Mouse (Mus musculus) stomach, embryonic 14.5 days (tissue): ENCODE results near the gene Tmem201. TPM values are rescaled to one million over a fixed set of nuclear protein-coding genes. Genes with fewer than 3 reads are reported as not detected.
A peak's percentile ranks its signal among the peaks of the same experiment; 100 is the strongest.

Source experiments
- ATAC-seq: fragments of 200-750 bp; cut with Nextera tagmentation; 2 replicates; pipeline ENCODE4 v1.8.0; 2017; ENCODE audit warnings: low read depth, moderate TSS enrichment; ENCODE audit not compliant: insufficient number of reproducible peaks, insufficient read depth, low FRiP score
- H3K27ac ChIP-seq: fragments of 300-500 bp; sonication (generic); 2 replicates; pipeline ENCODE4 v1.5.1; 2014; ENCODE audit warnings: mild to moderate bottlenecking, low read length, moderate library complexity, mixed read lengths
- H3K27me3 ChIP-seq: fragments of 300-500 bp; sonication (generic); 2 replicates; pipeline ENCODE4 v1.6.1; 2014; ENCODE audit warnings: low read length, control low read depth, mixed read lengths; ENCODE audit not compliant: control insufficient read depth, insufficient read depth
- H3K36me3 ChIP-seq: fragments of 300-500 bp; sonication (generic); 2 replicates; pipeline ENCODE4 v1.6.1; 2014; ENCODE audit warnings: mild to moderate bottlenecking, control low read depth, low read length, moderate library complexity, mixed read lengths; ENCODE audit not compliant: control insufficient read depth, insufficient read depth
- H3K4me1 ChIP-seq: fragments of 300-500 bp; sonication (generic); 2 replicates; pipeline ENCODE4 v1.6.1; 2014; ENCODE audit warnings: low read length, control low read depth, mixed read lengths; ENCODE audit not compliant: control insufficient read depth, insufficient read depth
- H3K4me2 ChIP-seq: fragments of 300-500 bp; sonication (generic); replicated peaks from 2 replicates; pipeline ENCODE4 v1.6.1; 2014; ENCODE audit warnings: low read depth, low read length, control low read depth
- H3K4me3 ChIP-seq: fragments of 300-500 bp; sonication (generic); 2 replicates; pipeline ENCODE4 v1.5.1; 2014; ENCODE audit warnings: low read depth, low read length, control low read depth
- H3K9ac ChIP-seq: fragments of 300-500 bp; sonication (generic); replicated peaks from 2 replicates; pipeline ENCODE4 v1.6.1; 2014; ENCODE audit warnings: low read depth, mild to moderate bottlenecking, control low read depth, low read length, moderate library complexity, mixed read lengths
- H3K9me3 ChIP-seq: fragments of 300-500 bp; sonication (generic); 2 replicates; pipeline ENCODE4 v1.6.1; 2016; ENCODE audit warnings: low read depth, low read length, control low read depth; ENCODE audit not compliant: control insufficient read depth
- WGBS: fragments of 180-500 bp; shearing (Covaris S2); extraction: QIAGEN DNeasy Blood & Tissue Kit; methylation state at CpG from one replicate; pipeline ENCODE4 v1.1.7; 2014; 5-methylcytosine and 5-hydroxymethylcytosine counted together
- polyA plus RNA-seq: library from polyadenylated mRNA; unstranded; fragments of >200 nt; fragmentation: Nextera tagmentation; extraction: Ambion mirVana; gene quantifications from 2 replicates; pipeline ENCODE4 v1.2.1, GENCODE M21; 2014

Gene Tmem201
- polyA plus RNA-seq: 19.7 and 21.8 TPM in 2 replicates

DNA sequence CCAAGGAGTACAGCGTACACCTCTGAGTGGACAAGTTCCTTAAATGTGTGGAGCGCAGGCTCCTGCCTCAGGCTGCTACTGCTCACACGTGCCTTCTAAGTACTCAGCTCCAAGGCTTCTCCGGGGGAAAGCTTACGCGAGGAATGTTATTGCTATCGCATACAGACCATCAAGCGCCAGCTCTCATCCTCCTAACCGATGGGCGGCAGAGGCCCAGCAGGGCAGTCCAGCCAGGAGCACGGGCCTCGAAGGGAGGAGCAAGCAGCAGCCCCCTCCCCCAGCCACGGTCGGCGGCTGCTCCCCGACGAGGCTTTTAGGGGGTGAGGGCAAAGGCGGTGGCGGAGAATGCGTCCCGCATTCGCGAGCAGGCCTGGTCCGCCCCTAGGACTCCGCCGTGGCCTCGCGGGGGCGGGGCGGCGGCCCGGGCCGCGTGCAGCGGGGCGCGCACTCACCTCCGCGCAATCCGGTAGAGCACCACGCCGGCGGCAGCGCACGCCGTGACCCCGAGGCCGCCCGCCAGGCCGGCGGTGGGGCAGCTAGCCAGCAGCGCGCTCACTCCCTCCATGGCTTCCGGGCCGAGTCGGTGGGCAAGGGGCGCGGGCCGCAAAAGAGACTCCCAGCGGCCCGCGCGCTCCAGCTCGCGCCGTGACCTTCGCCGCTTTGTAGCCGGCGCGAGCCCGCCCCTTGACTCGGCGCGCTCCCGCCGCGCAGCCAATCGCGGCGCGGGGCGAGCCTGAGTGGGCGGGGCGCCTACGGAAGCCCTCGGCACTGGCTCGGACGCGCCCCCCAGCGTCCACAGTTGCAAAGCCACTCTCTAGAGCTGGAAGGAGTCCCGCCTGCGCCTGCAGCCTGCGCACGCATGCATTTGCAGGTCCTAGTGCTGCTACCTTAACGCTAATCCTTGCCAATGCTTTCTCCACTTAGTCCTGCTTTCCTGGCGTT lies at the start of gene Tmem201:
Tmem201 (minus strand) TSS at position 662 of the 942 bp plus-strand sequence.
- H3K27ac ChIP-seq: peak within 1 kb of the TSS; percentile 83
- peaks cover 36% of the 10 kb centered on the region for H3K4me1 ChIP-seq
- peak within 1 kb of the TSS; percentile 86 for H3K9ac ChIP-seq
- peak within 1 kb of the TSS; percentile 87 for H3K4me3 ChIP-seq
- H3K9me3 ChIP-seq: no peaks in the 10 kb centered on the region
- peaks cover 5% of the 10 kb centered on the region for H3K36me3 ChIP-seq
- ATAC-seq: peak; percentile 89
- H3K27me3 ChIP-seq: no peaks in the 10 kb centered on the region
- peak within 1 kb of the TSS; percentile 100 for H3K4me2 ChIP-seq
- WGBS: under 1% methylated on average over 86 of the region's 97 CpGs

DNA sequence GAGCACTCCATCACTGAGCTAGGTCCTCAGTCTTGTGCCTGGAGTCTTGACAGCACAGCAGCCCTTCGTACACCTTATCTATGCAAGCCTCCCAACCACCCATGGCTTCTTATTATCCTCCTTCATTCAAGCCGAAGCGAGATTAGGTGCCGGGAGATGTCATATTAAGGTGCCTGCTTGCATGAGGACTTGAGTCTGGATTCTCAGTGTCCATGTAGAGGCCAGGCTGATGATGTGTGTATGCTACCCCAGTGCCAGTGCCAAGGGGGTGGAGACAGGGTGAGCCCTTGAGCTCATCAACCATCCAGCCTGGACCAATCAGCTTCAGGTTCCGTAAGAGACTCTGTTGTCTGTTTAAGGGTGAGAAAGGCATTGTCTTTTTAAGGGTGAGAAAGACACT lies 47.1 kb upstream of the Tmem201 start:
- H3K4me1 ChIP-seq: peaks cover 13% of the 10 kb centered on the region
- H3K36me3 ChIP-seq: no peaks in the 10 kb centered on the region
- H3K27me3 ChIP-seq: no peaks in the 10 kb centered on the region
- H3K9ac ChIP-seq: no peak overlapping the region
- no peak overlapping the region for H3K27ac ChIP-seq
- no peaks in the 10 kb centered on the region for H3K9me3 ChIP-seq
- ATAC-seq: no peak
- 86% methylated on average over 5 of the region's 5 CpGs for WGBS
- H3K4me2 ChIP-seq: no peak overlapping the region
- H3K4me3 ChIP-seq: no peak overlapping the region

DNA sequence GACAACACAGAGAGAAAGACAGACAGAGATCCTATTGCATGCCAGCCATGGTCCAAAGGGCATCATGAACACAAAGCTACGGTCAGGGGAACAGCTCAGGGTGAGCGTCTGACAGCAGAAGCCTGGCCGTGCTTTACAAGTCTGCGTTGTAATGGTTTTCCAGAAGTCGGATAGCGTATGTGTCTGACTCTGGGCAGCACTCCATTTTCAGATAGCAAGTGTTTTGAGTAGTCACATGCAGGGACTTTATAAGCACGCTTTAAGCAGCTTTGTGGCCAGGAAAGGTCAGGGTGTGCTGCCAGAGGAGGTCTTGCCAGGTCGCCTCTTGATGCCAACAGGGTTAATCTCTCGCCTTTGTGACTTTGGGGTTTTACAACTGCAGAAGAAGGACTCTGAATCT lies 46.5 kb upstream of the Tmem201 start:
- Histone ChIP-seq H3K9ac (no peak overlapping the region), H3K9me3 (no peaks in the 10 kb centered on the region), H3K27me3 (no peaks in the 10 kb centered on the region), H3K4me1 (peaks cover 8% of the 10 kb centered on the region; the same call in 1 of the 2 replicates), H3K4me3 (no peak overlapping the region), H3K27ac (no peak overlapping the region), H3K4me2 (no peak overlapping the region), H3K36me3 (no peaks in the 10 kb centered on the region)
- 86% methylated on average over 9 of the region's 9 CpGs for WGBS
- no peak for ATAC-seq

DNA sequence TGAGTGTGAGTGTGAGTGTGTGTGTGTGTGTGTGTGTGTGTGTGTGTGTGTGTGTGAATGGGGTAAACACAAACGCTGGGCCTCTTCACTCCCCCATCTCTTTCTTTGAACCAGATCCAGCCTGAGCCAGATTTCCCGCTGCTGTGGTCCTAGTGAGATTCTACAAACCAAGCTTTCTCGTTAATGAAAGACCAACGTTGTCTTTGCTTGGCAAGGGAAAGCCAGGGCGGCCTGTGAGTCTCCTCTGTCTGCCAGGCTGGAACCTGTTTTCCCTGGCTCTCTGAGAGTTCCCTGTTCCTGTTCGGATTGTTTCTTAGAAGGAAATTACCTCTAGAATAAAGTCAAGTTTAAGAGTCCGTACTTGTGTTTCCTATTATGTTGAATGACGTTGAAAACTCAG lies 45.1 kb upstream of the Tmem201 start:
- H3K36me3 ChIP-seq: no peaks in the 10 kb centered on the region
- H3K9ac ChIP-seq: no peak overlapping the region
- H3K9me3 ChIP-seq: no peaks in the 10 kb centered on the region
- no peak overlapping the region for H3K4me2 ChIP-seq
- H3K27me3 ChIP-seq: no peaks in the 10 kb centered on the region
- peaks cover 8% of the 10 kb centered on the region; the same call in 1 of the 2 replicates for H3K4me1 ChIP-seq
- H3K4me3 ChIP-seq: no peak overlapping the region
- 66% methylated on average over 8 of the region's 8 CpGs for WGBS
- no peak for ATAC-seq
- peak overlapping the region; percentile 58; the same call in 1 of the 2 replicates for H3K27ac ChIP-seq

DNA sequence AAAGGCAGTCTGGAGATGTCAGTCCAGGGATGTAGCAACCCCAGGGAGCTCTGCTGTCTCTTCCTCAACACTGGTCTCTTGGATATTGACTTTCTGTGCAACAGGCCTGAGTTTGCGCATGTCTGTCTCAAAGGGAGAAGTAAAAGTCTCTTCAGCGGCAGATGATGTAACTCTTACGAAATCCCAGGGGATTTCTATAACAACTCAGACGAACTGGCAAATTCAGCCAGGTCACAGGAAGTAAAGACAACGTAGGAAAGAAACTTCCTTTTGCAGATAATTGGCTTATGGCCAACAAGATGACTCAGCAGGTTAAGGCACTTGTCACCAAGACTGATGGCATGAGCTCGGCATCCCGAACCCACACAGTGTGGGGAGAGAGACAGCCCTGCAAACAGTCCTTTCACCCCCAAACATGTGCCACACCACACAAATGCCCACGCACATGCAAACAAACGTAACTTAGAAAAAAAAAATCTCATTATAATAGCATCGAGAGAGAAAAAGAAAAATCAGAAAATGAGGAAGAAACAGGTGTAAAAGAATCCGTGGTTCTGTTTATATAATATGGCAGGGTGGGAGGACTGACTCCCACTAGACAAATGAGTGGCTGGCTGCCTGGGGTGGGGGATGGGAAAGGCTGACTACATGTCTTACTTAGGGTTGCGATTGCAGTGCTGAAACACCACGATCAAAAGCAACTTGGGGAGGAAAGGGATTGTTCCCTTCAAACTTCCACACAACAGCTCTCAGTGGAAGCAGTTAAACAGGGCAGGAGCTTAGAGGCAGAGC lies 42.9 kb upstream of the Tmem201 start:
- Histone ChIP-seq H3K9me3 (no peaks in the 10 kb centered on the region), H3K4me3 (no peak overlapping the region), H3K27me3 (no peaks in the 10 kb centered on the region), H3K4me2 (no peak overlapping the region), H3K4me1 (peaks cover 13% of the 10 kb centered on the region), H3K9ac (no peak overlapping the region), H3K36me3 (no peaks in the 10 kb centered on the region), H3K27ac (peak overlapping the region; percentile 11; the same call in 1 of the 2 replicates)
- no peak for ATAC-seq
- WGBS: 36% methylated on average over 13 of the region's 13 CpGs

DNA sequence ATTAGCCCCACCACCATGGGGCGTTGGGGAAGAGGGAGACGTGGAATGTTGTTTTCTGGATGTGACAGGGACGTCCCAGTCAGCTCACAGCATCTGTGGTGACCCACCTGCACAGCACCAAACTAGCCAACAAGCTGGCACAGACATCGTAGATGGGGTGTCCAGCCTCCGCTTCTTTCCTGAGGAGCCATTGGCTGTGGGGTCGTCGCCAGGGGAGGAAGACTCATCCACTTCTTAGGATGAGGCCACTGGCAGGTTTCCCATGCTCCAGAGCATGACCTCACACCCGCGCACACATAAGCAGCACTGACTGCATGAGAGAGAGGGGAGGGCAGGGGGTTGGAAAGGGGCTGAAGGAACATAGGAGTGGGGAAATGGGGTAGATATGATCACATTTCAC lies 42.1 kb upstream of the Tmem201 start:
- H3K4me3 ChIP-seq: no peak overlapping the region
- H3K27ac ChIP-seq: no peak overlapping the region
- ATAC-seq: no peak
- no peaks in the 10 kb centered on the region for H3K27me3 ChIP-seq
- no peaks in the 10 kb centered on the region for H3K36me3 ChIP-seq
- peaks cover 13% of the 10 kb centered on the region for H3K4me1 ChIP-seq
- 75% methylated on average over 9 of the region's 9 CpGs for WGBS
- no peaks in the 10 kb centered on the region for H3K9me3 ChIP-seq
- no peak overlapping the region for H3K9ac ChIP-seq
- no peak overlapping the region for H3K4me2 ChIP-seq

DNA sequence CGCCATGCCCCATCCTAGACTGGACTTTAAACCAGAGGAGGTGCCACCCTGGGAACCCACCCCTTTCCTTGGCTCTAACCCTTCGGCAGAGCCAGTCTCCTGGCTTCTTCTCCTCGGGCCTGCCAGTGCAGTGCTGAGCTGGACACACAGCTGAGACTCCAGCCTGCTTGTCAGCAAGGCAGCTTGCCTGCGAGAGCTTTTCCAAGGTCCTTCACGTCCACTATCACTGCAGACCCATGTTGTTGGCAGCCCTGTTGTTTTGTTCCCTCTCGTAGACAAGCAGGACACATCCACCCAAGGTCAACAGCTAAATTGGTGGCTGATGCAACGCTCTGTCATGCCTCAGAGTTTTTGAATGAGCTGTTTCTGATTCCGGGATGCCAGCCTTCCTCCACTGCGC lies 39.3 kb upstream of the Tmem201 start:
- ATAC-seq: no peak
- Histone ChIP-seq H3K9me3 (no peaks in the 10 kb centered on the region), H3K9ac (no peak overlapping the region), H3K27ac (no peak overlapping the region), H3K27me3 (no peaks in the 10 kb centered on the region), H3K4me3 (no peak overlapping the region), H3K4me1 (peaks cover 21% of the 10 kb centered on the region), H3K36me3 (no peaks in the 10 kb centered on the region), H3K4me2 (no peak overlapping the region)
- 77% methylated on average over 9 of the region's 9 CpGs for WGBS

DNA sequence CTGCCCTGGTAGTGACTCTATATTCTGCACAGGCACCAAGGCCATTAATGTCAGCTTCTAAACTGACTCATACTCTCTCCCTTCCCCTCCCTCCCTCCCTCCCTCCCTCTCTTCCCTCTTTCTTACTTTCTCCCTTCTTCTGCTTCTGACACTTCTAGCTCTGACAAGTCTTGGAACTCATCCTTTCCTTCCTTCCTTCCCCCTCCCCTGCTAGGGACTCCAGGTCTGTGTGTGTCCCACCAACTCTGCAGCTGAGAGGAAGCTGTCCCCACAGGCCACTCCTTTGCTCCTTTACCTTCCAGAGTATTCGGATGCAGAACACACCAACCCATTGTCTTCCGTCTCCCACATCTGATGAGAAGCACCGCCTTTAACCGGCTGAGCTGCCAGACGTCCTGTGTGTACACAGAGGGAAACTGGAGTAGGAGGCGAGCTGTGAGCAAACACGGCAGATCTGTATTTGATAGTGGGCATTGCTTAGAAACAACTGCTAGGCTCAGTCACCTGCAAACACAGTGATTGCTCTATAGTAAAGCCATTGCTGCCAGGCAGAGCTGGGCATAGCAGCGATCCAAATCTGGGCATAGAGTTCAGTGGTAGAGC lies 38.0 kb upstream of the Tmem201 start:
- 21% methylated on average over 8 of the region's 8 CpGs for WGBS
- H3K27me3 ChIP-seq: no peaks in the 10 kb centered on the region
- no peak overlapping the region for H3K4me2 ChIP-seq
- peaks cover 19% of the 10 kb centered on the region for H3K4me1 ChIP-seq
- H3K27ac ChIP-seq: peak overlapping the region; percentile 27
- no peak overlapping the region for H3K4me3 ChIP-seq
- H3K9ac ChIP-seq: no peak overlapping the region
- H3K36me3 ChIP-seq: no peaks in the 10 kb centered on the region
- H3K9me3 ChIP-seq: no peaks in the 10 kb centered on the region
- peak; percentile 29 for ATAC-seq
